Mouse (Mus musculus): Measurements from ENCODE around the gene Exoc3.

DNA sequence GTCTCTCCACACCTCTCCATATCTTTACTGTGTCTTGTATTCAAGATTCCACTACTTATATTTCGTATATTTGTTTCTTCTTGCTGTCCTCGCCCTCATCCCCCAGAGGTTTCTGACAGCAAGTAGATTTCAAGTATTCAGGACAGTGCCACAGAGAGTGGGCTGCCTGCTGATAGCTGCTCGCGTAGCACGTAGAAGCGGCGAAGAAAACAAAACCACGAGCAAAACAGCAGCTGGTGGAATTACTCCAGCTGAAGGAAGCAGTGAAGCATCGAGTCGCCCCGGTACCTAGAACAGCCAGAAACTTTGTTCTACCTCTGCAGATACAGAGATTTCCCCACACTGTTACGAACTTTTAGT lies 434 bp upstream of the Exoc3 start:
- TF ChIP-seq CTCF (IDR thresholded peaks at IDR 0.05; ENCODE audit: low read depth, low read length) (no peak), POLR2A (IDR thresholded peaks at IDR 0.05; ENCODE audit: extremely low read depth, insufficient read depth, low read length) (no peak)

Data from liver, adult 2 months (tissue).